Comparison of ENCODE assay signal across 23 mouse cellular contexts in the genomic region with DNA sequence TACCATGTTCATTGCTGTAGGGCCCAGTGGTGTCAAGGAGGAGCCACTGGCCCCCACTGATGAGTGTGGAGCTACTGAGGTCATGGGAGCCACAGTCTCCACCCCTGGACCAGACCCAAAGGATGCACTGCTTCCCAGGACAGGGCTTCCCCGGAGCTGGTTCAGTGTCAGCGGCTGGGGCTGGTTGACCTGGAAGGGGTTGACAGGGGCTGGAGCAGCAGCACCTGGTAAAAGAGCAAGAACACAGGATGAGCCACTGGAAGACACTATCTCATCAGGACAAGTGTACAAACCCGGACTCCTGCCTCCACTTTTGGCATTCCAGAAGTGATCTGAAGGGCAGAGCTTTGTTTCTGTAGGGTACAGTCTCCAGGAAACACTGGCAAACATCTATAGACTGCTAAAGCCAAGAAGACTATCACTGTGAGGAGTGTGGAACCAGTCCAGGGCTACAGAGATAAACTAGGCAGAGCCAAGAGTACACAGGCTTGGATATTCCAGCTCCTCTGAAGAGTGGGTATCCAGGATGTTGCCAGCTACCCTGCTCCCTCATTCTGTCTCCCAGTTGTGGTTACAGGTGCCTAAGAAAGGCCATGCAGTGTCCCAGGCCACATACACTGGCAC. TPM values are rescaled to one million over a fixed set of nuclear protein-coding genes. Genes with fewer than 3 reads are reported as not detected.
DNase-seq lines count a peak whose midpoint lies in the region; ATAC-seq and TF ChIP-seq lines count a peak whose summit lies in the region.
"Had no signal": no experiment of that assay in that cellular context is flagged by ENCODE, and none has a peak within 500 bp of the region (broad histone marks: within the 10 kb centered on the region; RNA-seq: fewer than 3 reads in every experiment).

No protein-coding gene starts in this region.

- peak overlapping the region; percentile 37; the same call in 1 of the 2 replicates for H3K27ac ChIP-seq in heart, embryonic 11.5 days (ENCODE audit: low read depth, low read length)
- H3K27ac ChIP-seq in heart, postnatal 0 days (ENCODE audit: low read depth) = peak overlapping the region; percentile 1; the same call in 1 of the 2 replicates
- H3K27ac ChIP-seq in hindbrain, postnatal 0 days = no peak overlapping the region
- H3K27ac ChIP-seq: embryonic facial prominence, embryonic 15.5 days; forebrain, embryonic 10.5 days; hindbrain, embryonic 15.5 days had no signal

- no peak for ATAC-seq in heart, embryonic 11.5 days (replicated peaks; ENCODE audit: insufficient number of reproducible peaks, low FRiP score, low TSS enrichment)
- ATAC-seq in heart, postnatal 0 days (ENCODE audit: insufficient read depth, low read depth) = peak; percentile 27; the same call in 1 of the 2 replicates
- no peak for ATAC-seq in hindbrain, postnatal 0 days
- ATAC-seq: activated CD4-positive, CD25-positive, alpha-beta regulatory T cell, adult 4 months; forebrain, embryonic 14.5 days; inflammation-experienced regulatory T-cells, adult 6 months; intestine, postnatal 0 days; Patski had no signal

- no peak overlapping the region for H3K9ac ChIP-seq in heart, embryonic 11.5 days (ENCODE audit: low read depth, low read length)
- no peak overlapping the region for H3K9ac ChIP-seq in heart, postnatal 0 days (replicated peaks; ENCODE audit: low read depth, low read length)
- H3K9ac ChIP-seq in hindbrain, postnatal 0 days (replicated peaks; ENCODE audit: low read length) = no peak overlapping the region
- H3K9ac ChIP-seq: embryonic facial prominence, embryonic 15.5 days; hindbrain, embryonic 15.5 days had no signal

- H3K9me3 ChIP-seq in heart, embryonic 11.5 days (replicated peaks; ENCODE audit: control insufficient read depth, low read length) = no peaks in the 10 kb centered on the region
- H3K9me3 ChIP-seq in heart, postnatal 0 days (replicated peaks; ENCODE audit: control insufficient read depth, low read length) = no peaks in the 10 kb centered on the region
- H3K9me3 ChIP-seq in hindbrain, postnatal 0 days (ENCODE audit: low read length) = no peaks in the 10 kb centered on the region
- H3K9me3 ChIP-seq: embryonic facial prominence, embryonic 15.5 days; forebrain, embryonic 10.5 days; hindbrain, embryonic 15.5 days had no signal

- peak; percentile 52 to 65 for DNase-seq in heart, adult 18-20 months
- no peak for DNase-seq in heart, postnatal 25 days (ENCODE audit: low spot score)
- DNase-seq in heart, adult 8-10 months (ENCODE audit: low spot score) = peak; percentile 30
- no peak for DNase-seq in heart, postnatal 0 days (ENCODE audit: low spot score)
- DNase-seq in hindbrain, postnatal 0 days (ENCODE audit: low spot score) = no peak
- DNase-seq in frontal cortex, postnatal 14 days (ENCODE audit: low spot score in 2 of 2) = no peak
- DNase-seq: adrenal gland, postnatal 14 days; cerebellum, adult 11-12 months; cerebellum, adult 9-10 months; embryo, embryonic 11 days; gastrocnemius, postnatal 14 days; kidney, adult 8-10 months had no signal

- 88% methylated on average over 3 of the region's 3 CpGs for WGBS in heart, embryonic 11.5 days (ENCODE audit: insufficient replicate concordance)
- whole genome bisulfite sequencing in heart, postnatal 0 days = 67% methylated on average over 3 of the region's 3 CpGs
- WGBS in hindbrain, postnatal 0 days = 80% methylated on average over 3 of the region's 3 CpGs

- TF ChIP-seq CTCF in heart, postnatal 0 days (IDR thresholded peaks at IDR 0.05; ENCODE audit: low read depth) = no peak
- no peak for TF ChIP-seq CTCF in hindbrain, postnatal 0 days (IDR thresholded peaks at IDR 0.05; ENCODE audit: low read depth)

- no peaks in the 10 kb centered on the region for H3K27me3 ChIP-seq in heart, embryonic 11.5 days (ENCODE audit: control insufficient read depth, insufficient read depth, low read length)
- no peaks in the 10 kb centered on the region for H3K27me3 ChIP-seq in heart, postnatal 0 days (ENCODE audit: control insufficient read depth, insufficient read depth, low read length)
- no peaks in the 10 kb centered on the region for H3K27me3 ChIP-seq in hindbrain, postnatal 0 days (ENCODE audit: insufficient read depth, low read length)
- H3K27me3 ChIP-seq: CH12.LX; embryonic facial prominence, embryonic 15.5 days; hindbrain, embryonic 15.5 days; Patski had no signal

- H3K36me3 ChIP-seq in heart, embryonic 11.5 days (ENCODE audit: control insufficient read depth, insufficient read depth, low read length) = 0 out of 2 replicates have a peak, but pooled peaks cover 4% of the 10 kb centered on the region
- H3K36me3 ChIP-seq in heart, postnatal 0 days (replicated peaks; ENCODE audit: control insufficient read depth, insufficient read depth, low read length) = peaks cover 50% of the 10 kb centered on the region
- peaks cover 49% of the 10 kb centered on the region for H3K36me3 ChIP-seq in hindbrain, postnatal 0 days (ENCODE audit: insufficient read depth, low read length)

- peaks cover 13% of the 10 kb centered on the region for H3K4me1 ChIP-seq in heart, embryonic 11.5 days (ENCODE audit: control insufficient read depth, insufficient read depth, low read length)
- peaks cover 11% of the 10 kb centered on the region for H3K4me1 ChIP-seq in heart, postnatal 0 days (ENCODE audit: control insufficient read depth, insufficient read depth)
- H3K4me1 ChIP-seq in hindbrain, postnatal 0 days (ENCODE audit: insufficient read depth, low read length) = no peaks in the 10 kb centered on the region
- H3K4me1 ChIP-seq: embryonic facial prominence, embryonic 15.5 days; forebrain, embryonic 10.5 days; hindbrain, embryonic 15.5 days had no signal

- H3K4me2 ChIP-seq in heart, embryonic 11.5 days = no peak overlapping the region
- no peak overlapping the region for H3K4me2 ChIP-seq in heart, postnatal 0 days (ENCODE audit: low read depth, low read length)
- no peak overlapping the region for H3K4me2 ChIP-seq in hindbrain, postnatal 0 days (ENCODE audit: low read depth, low read length)
- H3K4me2 ChIP-seq: embryonic facial prominence, embryonic 15.5 days; hindbrain, embryonic 15.5 days had no signal

- intact Hi-C loops in heart, postnatal 25 days (cut with DNase I) = no loop called here

- no peak for TF ChIP-seq EP300 in heart, postnatal 0 days (IDR thresholded peaks at IDR 0.05; ENCODE audit: low read depth)

- no peak overlapping the region for H3K4me3 ChIP-seq in heart, embryonic 11.5 days (ENCODE audit: low read depth, low read length)
- no peak overlapping the region for H3K4me3 ChIP-seq in heart, postnatal 0 days (ENCODE audit: low read depth, low read length)
- no peak overlapping the region for H3K4me3 ChIP-seq in hindbrain, postnatal 0 days (ENCODE audit: low read length)
- H3K4me3 ChIP-seq: embryonic facial prominence, embryonic 15.5 days; erythroblast, embryonic 14.5 days; forebrain, embryonic 10.5 days; hindbrain, embryonic 15.5 days had no signal

RNA-seq across cellular contexts. Expression of a gene that starts 14.7 kb away (rescaled TPM):
- 1 to 10 TPM; 6.3 to 7.5 TPM for total RNA-seq in heart, adult 18-20 months (2021)
- total RNA-seq in heart, postnatal 25 days (2021) = 10 to 100 TPM in 1 of 2 experiments, 1 to 10 TPM in 1; 8.4 to 10.4 TPM
- total RNA-seq in heart, adult 8-10 months (2022) = 10 to 100 TPM in 1 of 4 experiments, 1 to 10 TPM in 3; 7.9 to 11.2 (median 8.3) TPM
- 13.3 and 14.5 TPM in 2 replicates for polyA plus RNA-seq in heart, embryonic 11.5 days (2014; fragmentation: Nextera tagmentation; extraction: Ambion mirVana)
- 11.6 and 34.6 TPM in 2 replicates for total RNA-seq in heart, postnatal 0 days (2014; rRNA removed; ENCODE audit: low replicate concordance)
- polyA plus RNA-seq in heart, postnatal 0 days (2015; fragmentation: Nextera tagmentation; extraction: Ambion mirVana) = 6.5 TPM in 2 replicates
- 22.8 and 33.9 TPM in 2 replicates for total RNA-seq in hindbrain, postnatal 0 days (2014; rRNA removed)
- polyA plus RNA-seq in hindbrain, postnatal 0 days (2015; fragmentation: Nextera tagmentation; extraction: Ambion mirVana) = 26.2 and 29.7 TPM in 2 replicates

RNA-seq across cellular contexts. Expression of a gene that starts 25.4 kb away (rescaled TPM):
- total RNA-seq in heart, adult 18-20 months (2021) = 1 to 10 TPM; 5.7 to 6.0 TPM
- total RNA-seq in heart, postnatal 25 days (2021) = 1 to 10 TPM; 6.0 to 7.7 TPM
- total RNA-seq in heart, adult 8-10 months (2022) = 1 to 10 TPM; 4.3 to 5.1 (median 4.7) TPM
- 22.3 and 25.8 TPM in 2 replicates for polyA plus RNA-seq in heart, embryonic 11.5 days (2014; fragmentation: Nextera tagmentation; extraction: Ambion mirVana)
- 19.7 and 33.5 TPM in 2 replicates for total RNA-seq in heart, postnatal 0 days (2014; rRNA removed; ENCODE audit: low replicate concordance)
- polyA plus RNA-seq in heart, postnatal 0 days (2015; fragmentation: Nextera tagmentation; extraction: Ambion mirVana) = 12.0 and 12.5 TPM in 2 replicates
- total RNA-seq in hindbrain, postnatal 0 days (2014; rRNA removed) = 50.5 and 58.8 TPM in 2 replicates
- 43.1 TPM in 2 replicates for polyA plus RNA-seq in hindbrain, postnatal 0 days (2015; fragmentation: Nextera tagmentation; extraction: Ambion mirVana)

RNA-seq across cellular contexts. Expression of a gene that starts 34.4 kb away (rescaled TPM):
- total RNA-seq in heart, adult 18-20 months (2021) = 10 to 100 TPM; 12.5 to 13.3 TPM
- total RNA-seq in heart, postnatal 25 days (2021) = 10 to 100 TPM; 43.3 to 50.0 TPM
- 10 to 100 TPM in 2 of 4 experiments, 1 to 10 TPM in 2; 7.9 to 11.9 (median 9.9) TPM for total RNA-seq in heart, adult 8-10 months (2022)
- 57.6 and 58.4 TPM in 2 replicates for polyA plus RNA-seq in heart, embryonic 11.5 days (2014; fragmentation: Nextera tagmentation; extraction: Ambion mirVana)
- 34.1 and 54.5 TPM in 2 replicates for total RNA-seq in heart, postnatal 0 days (2014; rRNA removed; ENCODE audit: low replicate concordance)
- polyA plus RNA-seq in heart, postnatal 0 days (2015; fragmentation: Nextera tagmentation; extraction: Ambion mirVana) = 39.1 and 51.0 TPM in 2 replicates
- 42.1 and 68.1 TPM in 2 replicates for total RNA-seq in hindbrain, postnatal 0 days (2014; rRNA removed)
- 38.7 and 43.3 TPM in 2 replicates for polyA plus RNA-seq in hindbrain, postnatal 0 days (2015; fragmentation: Nextera tagmentation; extraction: Ambion mirVana)
- total RNA-seq: CH12.LX had no signal
- polyA plus RNA-seq: activated CD4-positive, CD25-positive, alpha-beta regulatory T cell, adult 4 months; erythroblast, embryonic 14.5 days; inflammation-experienced regulatory T-cells, adult 6 months; Patski had no signal

RNA-seq across cellular contexts. Expression of a gene that starts 59.9 kb away (rescaled TPM):
- 10 to 100 TPM; 24.5 to 28.1 TPM for total RNA-seq in heart, adult 18-20 months (2021)
- 10 to 100 TPM; 23.7 to 27.0 TPM for total RNA-seq in heart, postnatal 25 days (2021)
- 10 to 100 TPM; 21.1 to 28.0 (median 23.5) TPM for total RNA-seq in heart, adult 8-10 months (2022)
- polyA plus RNA-seq in heart, embryonic 11.5 days (2014; fragmentation: Nextera tagmentation; extraction: Ambion mirVana) = 23.3 and 23.7 TPM in 2 replicates
- total RNA-seq in heart, postnatal 0 days (2014; rRNA removed; ENCODE audit: low replicate concordance) = 21.3 and 43.9 TPM in 2 replicates
- 16.3 and 19.3 TPM in 2 replicates for polyA plus RNA-seq in heart, postnatal 0 days (2015; fragmentation: Nextera tagmentation; extraction: Ambion mirVana)
- total RNA-seq in hindbrain, postnatal 0 days (2014; rRNA removed) = 76.4 and 84.2 TPM in 2 replicates
- 56.1 and 59.9 TPM in 2 replicates for polyA plus RNA-seq in hindbrain, postnatal 0 days (2015; fragmentation: Nextera tagmentation; extraction: Ambion mirVana)
- polyA plus RNA-seq: erythroblast, embryonic 14.5 days had no signal

Comparison
In these comparisons a context has a peak if more than half of its experiments do, and no peak if none do; other contexts are left out.
1. DNase-seq: peak in heart, adult 18-20 months (2 of 2) and heart, adult 8-10 months (single experiment); none in heart, postnatal 25 days (single experiment), heart, postnatal 0 days (single experiment), hindbrain, postnatal 0 days (single experiment) and frontal cortex, postnatal 14 days (0 of 2).